Mouse (Mus musculus): ENCODE measurements around the gene Enc1.
"Not testable (repeated sequence)": the region's sequence is repeated elsewhere in the genome, so short reads cannot be mapped to it uniquely, and the experiment has no call there.

The Enc1 gene

DNA sequence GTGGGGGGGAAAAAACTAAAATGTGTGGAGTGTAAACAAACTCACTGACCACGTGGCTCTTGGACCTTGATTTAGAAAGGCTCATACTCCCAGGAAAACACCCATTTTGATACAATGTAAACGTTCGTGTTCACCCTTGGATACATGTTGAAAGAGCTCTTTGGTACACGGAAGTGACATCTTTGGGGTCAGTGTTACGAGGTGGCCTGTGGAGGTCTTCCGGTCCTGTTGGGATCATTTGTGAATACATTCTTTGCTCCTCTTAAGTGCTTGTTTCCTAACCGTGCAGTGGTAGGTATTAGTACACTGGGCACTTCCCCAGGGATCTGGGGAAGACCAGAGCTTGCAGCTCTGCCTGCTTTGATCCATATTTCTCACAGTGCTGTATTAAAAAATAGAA, 10.8 kb downstream of the Enc1 start:
- DNase-seq (ENCODE audit: low spot score): no peak

DNA sequence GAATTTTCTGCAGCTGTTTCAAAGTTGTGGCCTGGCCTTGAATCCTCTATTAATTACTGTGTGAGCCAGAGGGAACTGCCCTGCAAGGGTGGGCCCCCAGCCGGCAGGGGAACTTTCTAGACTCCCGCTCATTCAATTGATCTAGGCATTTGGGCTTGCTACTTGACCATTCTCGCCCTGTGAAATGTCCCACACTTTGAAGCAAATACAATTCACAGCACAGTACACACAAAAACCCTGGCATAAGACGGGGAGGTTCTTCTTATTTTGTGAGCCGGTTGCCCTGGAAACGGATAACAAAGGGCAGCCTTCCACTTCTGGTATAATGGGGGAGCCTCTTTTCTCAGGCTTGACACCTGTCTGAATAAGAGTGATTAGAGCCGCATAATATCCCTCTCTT, 11.6 kb downstream of the Enc1 start:
- no peak for DNase-seq (ENCODE audit: low spot score)

DNA sequence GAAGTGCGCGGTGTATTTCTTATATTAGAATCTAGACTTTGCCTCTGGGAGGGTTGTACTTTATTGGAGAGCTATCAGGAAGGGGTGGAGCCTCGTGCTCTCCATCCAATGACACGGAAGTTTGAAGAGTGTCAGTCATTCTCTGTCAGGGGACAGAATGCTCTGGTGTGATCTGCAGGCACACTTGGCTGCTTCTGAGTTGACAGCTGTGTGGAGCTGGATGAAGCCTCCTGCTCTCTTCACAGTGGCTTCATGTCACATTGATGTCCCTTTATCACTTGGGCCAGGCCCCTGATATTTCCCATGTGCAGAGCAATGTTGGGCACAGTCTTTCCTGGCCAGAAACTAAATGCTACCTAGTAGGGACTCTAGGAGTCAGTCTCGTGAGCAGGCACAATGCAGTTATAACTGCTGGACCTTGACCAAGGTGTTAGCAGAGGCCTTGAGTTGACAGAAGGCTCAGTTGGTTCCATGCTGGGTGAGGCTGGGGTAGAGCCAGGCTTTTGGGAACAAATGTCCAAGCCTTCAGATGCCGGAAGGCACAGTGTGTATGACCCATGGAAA, 12.6 kb downstream of the Enc1 start:
- DNase-seq (ENCODE audit: low spot score): no peak

DNA sequence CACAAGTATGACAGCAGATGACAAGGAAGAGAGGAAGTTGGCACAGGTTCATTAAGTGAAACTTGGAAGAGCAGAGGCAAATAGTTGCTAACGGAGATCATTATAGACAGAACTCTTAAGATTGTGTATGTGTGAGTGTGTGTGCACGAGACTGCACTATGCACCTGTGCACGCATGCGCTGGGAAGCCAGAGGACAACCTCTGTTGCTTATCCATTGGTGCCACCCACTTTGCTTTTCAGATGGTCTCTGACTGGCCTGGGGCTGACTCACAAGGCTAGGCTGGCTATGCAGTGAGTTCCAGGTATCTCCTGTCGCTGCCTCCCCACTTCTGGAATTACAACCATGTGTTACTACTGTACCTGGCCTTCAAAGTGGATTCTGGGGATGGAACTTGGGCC, 13.1 kb downstream of the Enc1 start:
- DNase-seq (ENCODE audit: low spot score): no peak

DNA sequence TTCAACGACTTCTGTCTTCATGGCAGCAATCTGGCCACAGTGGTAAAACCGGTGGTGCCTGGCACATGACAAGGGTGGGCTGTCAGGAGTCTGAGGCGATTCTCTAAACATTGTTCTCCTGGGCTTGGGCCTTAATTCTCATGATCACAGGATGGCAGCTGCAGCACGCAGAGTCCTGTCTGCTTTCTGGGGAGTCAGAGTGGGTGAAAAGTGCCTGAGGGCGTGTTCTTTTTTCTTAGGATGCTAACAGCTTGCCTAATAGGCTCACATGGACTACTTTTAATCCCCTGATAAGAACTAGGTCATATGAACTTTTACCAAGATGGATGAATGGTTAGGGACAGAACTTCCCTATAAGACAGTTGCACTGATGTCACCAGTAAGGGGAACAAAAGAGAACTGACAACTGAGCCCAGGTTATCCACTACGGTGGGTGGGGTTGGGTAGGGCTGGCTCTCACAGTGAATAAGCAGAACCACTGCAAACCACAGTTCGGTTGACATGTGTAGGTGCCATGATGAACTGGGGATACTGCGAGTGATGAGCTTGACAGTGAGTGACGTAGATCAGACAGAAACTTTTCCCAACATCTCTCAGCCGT, 13.8 kb downstream of the Enc1 start:
- DNase-seq (ENCODE audit: low spot score): no peak

DNA sequence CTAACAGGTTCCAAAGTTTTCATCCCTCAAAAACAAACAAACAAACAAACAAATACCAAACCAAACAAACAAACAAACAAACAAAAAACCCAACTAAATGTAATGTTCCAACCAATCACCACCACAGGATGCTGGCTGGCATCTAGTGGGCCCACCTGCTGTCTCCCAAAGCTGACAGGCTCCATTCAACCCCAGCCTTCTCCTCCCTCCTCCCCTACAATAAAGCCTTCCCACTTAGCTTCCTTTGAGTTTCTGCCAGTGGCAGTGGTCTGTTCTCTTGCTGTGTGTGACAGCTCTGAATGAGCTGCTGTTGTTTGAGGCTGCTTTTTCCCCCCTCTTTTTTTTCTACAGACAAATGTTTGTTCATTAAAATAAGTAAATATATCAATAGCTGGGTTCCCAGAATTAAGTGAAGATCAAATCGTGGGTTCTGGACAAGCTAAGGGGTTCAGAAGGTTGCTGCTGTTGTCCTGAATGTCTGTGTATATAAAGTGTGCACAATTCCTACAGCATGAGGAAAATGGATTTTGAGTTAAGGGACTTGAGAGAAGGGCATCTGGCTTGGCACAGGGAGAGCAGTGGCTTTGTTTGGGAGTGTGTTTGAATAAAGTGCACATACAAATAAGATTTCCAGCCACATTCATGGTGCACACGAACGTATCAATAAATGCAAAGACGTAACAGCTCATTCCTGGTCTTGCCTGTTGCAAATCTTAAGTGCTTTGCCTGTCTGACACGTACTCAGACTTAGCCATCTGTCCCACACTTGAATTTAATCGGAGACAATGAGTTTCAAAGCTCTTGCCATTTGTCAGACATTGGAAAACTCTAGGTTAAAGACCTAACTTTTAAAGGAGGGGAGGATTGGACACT, 15.3 kb downstream of the Enc1 start:
- no peak for DNase-seq (ENCODE audit: low spot score)

- no peak for DNase-seq (ENCODE audit: low spot score)
These were observed 16.0 kb downstream of the Enc1 start for GRCm38 (mm10) chr13:97256849-97257379.

GRCm38 (mm10) chr13:97259271-97259670, 18.4 kb downstream of the Enc1 start:
- no peak for DNase-seq (ENCODE audit: low spot score)

- no peak for DNase-seq (ENCODE audit: low spot score)
These were observed 19.7 kb downstream of the Enc1 start for GRCm38 (mm10) chr13:97260456-97261180.

DNA sequence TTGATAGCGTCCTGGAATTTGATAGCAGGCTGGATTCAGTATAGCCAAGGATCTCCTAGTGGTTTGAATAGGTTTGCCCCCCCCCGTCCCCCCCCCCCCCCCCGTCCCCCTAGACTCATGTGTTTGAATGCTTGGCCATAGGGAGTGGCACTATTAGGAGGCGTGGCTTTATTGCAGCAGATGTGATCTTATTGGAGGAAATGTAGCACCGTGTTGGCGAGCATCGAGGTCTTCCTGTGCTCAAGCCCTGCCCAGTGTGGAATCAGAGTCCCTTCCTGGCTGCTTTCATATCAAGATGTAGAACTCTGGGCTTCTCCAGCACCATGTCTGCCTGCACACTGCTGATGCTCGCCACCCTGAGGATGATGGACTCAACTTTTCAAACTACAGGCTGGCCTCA, 20.6 kb downstream of the Enc1 start:
- DNase-seq (ENCODE audit: low spot score): no peak

GRCm38 (mm10) chr13:97262676-97263075, 21.8 kb downstream of the Enc1 start:
- no peak for DNase-seq (ENCODE audit: low spot score)

DNA sequence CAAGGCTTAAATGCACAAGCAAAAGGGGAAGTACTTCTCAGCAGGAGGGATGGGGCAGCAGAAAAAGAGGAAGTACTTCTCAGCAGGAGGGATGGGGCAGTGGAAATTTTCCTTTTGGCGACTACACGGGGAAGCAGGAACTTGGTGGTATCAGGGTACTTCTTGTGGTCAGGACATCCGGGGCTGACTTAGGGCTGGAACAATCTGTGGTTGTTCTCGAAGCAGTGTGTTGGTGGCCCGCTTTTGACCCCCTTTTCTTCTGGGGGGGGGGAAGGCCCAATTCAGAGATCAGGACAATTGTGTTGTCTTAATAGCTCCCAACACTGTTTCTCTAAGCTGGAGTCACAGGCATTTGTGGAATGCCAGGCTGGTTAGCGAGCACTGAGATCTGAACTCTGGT, 24.6 kb downstream of the Enc1 start:
- not testable (repeated sequence) for DNase-seq (ENCODE audit: low spot score)

DNA sequence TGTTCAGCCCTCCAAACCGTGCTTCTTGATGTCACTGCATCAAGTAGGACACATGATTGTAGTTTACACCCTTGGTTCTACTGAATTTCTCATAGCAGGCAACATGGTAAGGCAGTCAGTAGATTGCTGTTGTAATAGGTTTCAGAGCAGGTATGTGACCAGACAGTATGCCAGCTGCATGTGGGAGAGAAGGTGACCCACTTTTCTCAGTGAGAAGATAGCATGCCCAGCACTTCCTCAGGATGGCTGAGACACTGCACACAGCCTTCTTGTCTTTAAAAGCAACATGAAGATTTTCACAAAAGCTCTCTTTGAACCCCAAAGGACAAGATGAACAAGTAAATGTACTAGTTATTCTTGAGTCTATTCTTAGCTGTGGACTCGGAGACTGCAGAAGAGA, 29.8 kb downstream of the Enc1 start:
- no peak for DNase-seq (ENCODE audit: low spot score)

DNA sequence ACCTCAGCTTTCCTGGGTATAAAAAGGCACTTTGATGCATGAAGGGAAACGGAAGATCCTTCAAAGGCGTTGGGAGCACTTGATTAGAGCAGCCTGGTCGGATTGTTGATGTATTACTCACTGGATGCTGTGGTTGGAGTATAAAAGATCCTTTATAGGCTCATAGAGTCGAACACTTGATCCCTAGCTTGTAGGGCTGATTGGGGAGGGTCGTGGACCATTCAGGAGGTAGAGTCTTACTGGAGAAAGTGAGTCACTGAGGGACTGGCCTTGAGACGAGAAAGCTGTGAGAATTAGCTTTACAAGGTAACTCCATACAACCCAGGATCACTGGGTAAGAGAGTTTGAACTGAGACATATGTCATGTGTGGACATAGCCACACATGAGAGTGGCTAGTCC, 30.7 kb downstream of the Enc1 start:
- no peak for DNase-seq (ENCODE audit: low spot score)

- DNase-seq (ENCODE audit: low spot score): no peak
These were observed 33.9 kb downstream of the Enc1 start for GRCm38 (mm10) chr13:97274757-97275156.

DNA sequence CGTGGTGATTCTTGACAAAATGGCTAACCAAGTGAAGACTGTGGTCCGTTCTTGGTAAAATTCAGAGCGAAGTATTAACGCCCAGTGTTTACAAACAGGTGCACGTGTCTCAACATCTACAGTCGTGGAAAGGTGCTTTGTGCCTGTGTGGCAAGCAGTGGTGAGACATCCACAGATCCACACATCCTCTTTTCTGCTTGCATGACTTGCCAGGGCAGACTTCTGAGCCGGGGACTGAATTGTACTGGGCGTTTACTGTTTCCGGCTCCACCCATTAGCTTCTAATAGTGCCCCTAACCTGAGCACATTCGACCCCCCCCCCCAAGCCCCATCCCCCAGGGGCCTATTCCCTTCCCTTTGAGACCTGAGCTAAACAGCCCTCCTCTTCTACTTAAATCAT, 34.6 kb downstream of the Enc1 start:
- no peak for DNase-seq (ENCODE audit: low spot score)

DNA sequence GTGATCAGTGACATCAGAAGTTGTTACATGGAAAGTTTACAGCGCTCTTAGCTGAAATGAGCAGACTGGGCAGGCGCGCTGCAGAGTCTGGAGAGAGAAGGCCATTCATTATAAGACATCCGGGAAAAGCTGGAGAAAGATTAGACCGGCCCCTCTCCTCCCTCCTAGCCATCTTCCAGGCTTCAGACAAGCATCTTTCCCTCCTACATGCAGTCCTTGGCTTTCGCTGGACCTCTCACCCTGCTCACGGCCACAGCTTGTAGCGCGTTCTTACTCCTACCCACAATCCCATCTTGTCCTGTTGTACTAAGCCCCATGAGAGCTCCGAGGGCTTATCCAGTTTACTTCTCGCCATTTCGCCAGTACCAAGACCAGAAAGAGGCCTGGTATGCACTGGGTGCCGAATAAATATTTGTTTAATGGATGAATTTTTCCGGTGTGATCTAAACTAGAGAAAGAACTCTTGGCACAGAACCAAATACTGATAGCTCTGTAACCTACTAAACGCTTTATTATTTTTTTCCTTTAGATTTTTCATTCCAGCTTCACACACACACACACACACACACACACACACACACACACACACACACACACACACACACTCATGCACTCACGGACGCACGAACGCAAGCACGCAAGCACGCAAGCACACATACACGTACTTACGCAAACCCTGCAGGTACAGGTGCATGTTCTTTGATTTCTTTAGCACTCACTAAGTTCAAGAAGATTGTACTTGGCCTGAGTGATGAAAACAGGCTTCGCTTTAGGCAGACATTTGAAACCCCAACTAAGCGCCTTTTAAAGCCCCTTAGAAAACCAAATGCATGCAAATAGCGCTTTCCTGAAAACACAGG, 41.4 kb downstream of the Enc1 start:
- DNase-seq (ENCODE audit: low spot score): no peak

GRCm38 (mm10) chr13:97282911-97283281, 42.0 kb downstream of the Enc1 start:
- no peak for DNase-seq (ENCODE audit: low spot score)

GRCm38 (mm10) chr13:97287046-97287445, 46.1 kb downstream of the Enc1 start:
- no peak for DNase-seq (ENCODE audit: low spot score)

GRCm38 (mm10) chr13:97290747-97291146, 49.8 kb downstream of the Enc1 start:
- no peak for DNase-seq (ENCODE audit: low spot score)

- DNase-seq (ENCODE audit: low spot score): no peak
These were observed 50.4 kb downstream of the Enc1 start for GRCm38 (mm10) chr13:97291354-97291753.

DNA sequence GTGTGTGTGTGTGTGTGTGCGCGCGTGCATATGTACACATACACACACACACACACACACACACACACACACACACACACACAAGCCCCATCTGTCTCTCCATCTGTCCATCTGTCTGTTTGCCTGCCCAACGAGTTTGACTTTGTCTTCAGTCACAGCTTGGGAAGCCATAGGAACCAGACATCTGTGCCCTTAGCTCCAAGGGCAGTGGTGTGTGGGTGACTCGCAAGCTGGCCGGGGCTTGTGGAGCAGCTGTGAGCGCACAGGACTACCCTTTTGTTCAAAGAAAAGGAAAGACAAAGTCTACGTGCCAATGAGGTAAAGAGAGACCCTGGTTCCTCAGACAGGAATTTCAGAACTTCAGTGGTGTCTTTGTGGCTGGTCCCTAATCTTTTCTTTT, 51.1 kb downstream of the Enc1 start:
- no peak for DNase-seq (ENCODE audit: low spot score)

Data from spleen, adult 12 weeks (tissue).